Mouse (Mus musculus): ENCODE data around the gene Fndc3b. TPM values are rescaled to one million over a fixed set of nuclear protein-coding genes. Genes with fewer than 3 reads are reported as not detected.

Gene Fndc3b
- polyA plus RNA-seq, 1 experiment from 2014 or later = 14.9 TPM

- peaks cover 16% of the 10 kb centered on the region for H3K36me3 ChIP-seq (replicated peaks; ENCODE audit: insufficient read depth, low read length)
- H3K4me2 ChIP-seq (ENCODE audit: low read depth, low read length) = no peak overlapping the region
- WGBS (ENCODE audit: insufficient replicate concordance) = 80% methylated on average over 3 of the region's 3 CpGs
- TF ChIP-seq CTCF (IDR thresholded peaks at IDR 0.05; ENCODE audit: low read depth) (no peak), EP300 (IDR thresholded peaks at IDR 0.05; ENCODE audit: low read depth) (no peak)
- peaks cover 16% of the 10 kb centered on the region for H3K4me1 ChIP-seq (ENCODE audit: insufficient read depth)
- H3K4me3 ChIP-seq (ENCODE audit: low read depth, low read length) = no peak overlapping the region
- H3K9ac ChIP-seq (replicated peaks) = no peak overlapping the region
- H3K9me3 ChIP-seq (ENCODE audit: low read length) = no peaks in the 10 kb centered on the region
- no peaks in the 10 kb centered on the region for H3K27me3 ChIP-seq (ENCODE audit: insufficient read depth, low read length)
- H3K27ac ChIP-seq (ENCODE audit: low read depth) = no peak overlapping the region
- DNase-seq (no peak), ATAC-seq (no peak)
Measured at GRCm38 (mm10) chr3:27554325-27554724, 156.8 kb downstream of the Fndc3b start.

DNA sequence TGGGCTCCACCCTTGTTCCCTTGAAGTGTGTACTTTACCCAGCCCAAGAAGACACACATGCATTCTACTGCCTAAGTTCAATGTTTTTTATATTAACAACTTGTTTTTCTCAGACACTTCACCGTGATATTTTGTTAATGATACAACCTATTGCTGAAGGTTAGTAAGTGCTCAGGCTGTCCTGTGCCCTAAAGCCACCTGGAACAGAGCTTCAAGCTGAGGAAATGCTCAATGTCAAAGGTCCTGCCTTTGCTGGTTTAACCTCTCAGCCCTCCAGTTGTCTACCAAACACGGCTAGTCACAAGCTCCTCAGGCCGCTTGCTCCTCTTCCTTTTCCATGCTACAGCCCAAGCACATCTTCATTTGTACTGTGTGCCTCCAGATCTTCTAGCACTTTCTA, 157.3 kb downstream of the Fndc3b start:
- Histone ChIP-seq H3K27me3 (ENCODE audit: insufficient read depth, low read length) (no peaks in the 10 kb centered on the region), H3K9ac (replicated peaks) (no peak overlapping the region), H3K4me3 (ENCODE audit: low read depth, low read length) (no peak overlapping the region), H3K36me3 (replicated peaks; ENCODE audit: insufficient read depth, low read length) (peaks cover 16% of the 10 kb centered on the region), H3K9me3 (ENCODE audit: low read length) (no peaks in the 10 kb centered on the region), H3K4me1 (ENCODE audit: insufficient read depth) (peaks cover 16% of the 10 kb centered on the region), H3K4me2 (ENCODE audit: low read depth, low read length) (no peak overlapping the region), H3K27ac (ENCODE audit: low read depth) (no peak overlapping the region)
- TF ChIP-seq CTCF (IDR thresholded peaks at IDR 0.05; ENCODE audit: low read depth) (no peak), EP300 (IDR thresholded peaks at IDR 0.05; ENCODE audit: low read depth) (no peak)
- DNase-seq (no peak), ATAC-seq (no peak)
- WGBS (ENCODE audit: insufficient replicate concordance) = 73% methylated on average over 3 of the region's 3 CpGs

DNA sequence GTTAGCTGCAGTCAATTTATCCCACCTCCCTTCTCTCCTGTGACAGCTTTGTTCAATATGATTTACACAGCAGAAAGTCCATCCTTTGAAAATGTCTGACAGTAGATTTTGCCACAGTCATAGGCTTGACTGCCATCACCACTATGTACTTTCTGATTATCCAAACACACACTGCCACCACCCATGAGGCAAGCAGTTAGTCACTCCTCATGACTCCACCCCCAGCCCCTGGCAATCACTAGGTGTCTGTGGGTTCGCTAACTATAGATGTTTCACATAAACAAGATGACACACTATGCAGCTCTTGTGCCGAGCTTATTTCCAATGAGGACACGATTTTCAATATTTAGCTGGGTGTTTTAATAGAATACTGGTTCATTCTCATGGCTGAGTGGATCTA, 160.1 kb downstream of the Fndc3b start:
- H3K9me3 ChIP-seq (ENCODE audit: low read length) = no peaks in the 10 kb centered on the region
- DNase-seq = no peak
- H3K27ac ChIP-seq (ENCODE audit: low read depth) = no peak overlapping the region
- H3K4me1 ChIP-seq (ENCODE audit: insufficient read depth) = 0 out of 2 replicates have a peak, but pooled peaks cover 5% of the 10 kb centered on the region
- 76% methylated on average over 3 of the region's 3 CpGs for WGBS (ENCODE audit: insufficient replicate concordance)
- H3K36me3 ChIP-seq (replicated peaks; ENCODE audit: insufficient read depth, low read length) = peaks cover 16% of the 10 kb centered on the region
- H3K4me3 ChIP-seq (ENCODE audit: low read depth, low read length) = no peak overlapping the region
- H3K27me3 ChIP-seq (ENCODE audit: insufficient read depth, low read length) = no peaks in the 10 kb centered on the region
- H3K4me2 ChIP-seq (ENCODE audit: low read depth, low read length) = no peak overlapping the region
- H3K9ac ChIP-seq (replicated peaks) = no peak overlapping the region
- peak; percentile 78 for ATAC-seq
- TF ChIP-seq EP300 (IDR thresholded peaks at IDR 0.05; ENCODE audit: low read depth) (no peak), CTCF (IDR thresholded peaks at IDR 0.05; ENCODE audit: low read depth) (no peak)

GRCm38 (mm10) chr3:27550409-27550808, 160.7 kb downstream of the Fndc3b start:
- no peak overlapping the region for H3K4me3 ChIP-seq (ENCODE audit: low read depth, low read length)
- TF ChIP-seq CTCF (IDR thresholded peaks at IDR 0.05; ENCODE audit: low read depth) (peak; percentile 26; the same call in 1 of the 2 replicates), EP300 (IDR thresholded peaks at IDR 0.05; ENCODE audit: low read depth) (no peak)
- H3K4me1 ChIP-seq (ENCODE audit: insufficient read depth) = 0 out of 2 replicates have a peak, but pooled peaks cover 3% of the 10 kb centered on the region
- H3K36me3 ChIP-seq (replicated peaks; ENCODE audit: insufficient read depth, low read length) = peaks cover 11% of the 10 kb centered on the region
- WGBS (ENCODE audit: insufficient replicate concordance) = 68% methylated on average over 1 of the region's 1 CpGs
- H3K9me3 ChIP-seq (ENCODE audit: low read length) = no peaks in the 10 kb centered on the region
- H3K27ac ChIP-seq (ENCODE audit: low read depth) = no peak overlapping the region; the same call in 1 of the 2 replicates
- no peak overlapping the region for H3K4me2 ChIP-seq (ENCODE audit: low read depth, low read length)
- DNase-seq (no peak), ATAC-seq (no peak)
- no peak overlapping the region for H3K9ac ChIP-seq (replicated peaks)
- H3K27me3 ChIP-seq (ENCODE audit: insufficient read depth, low read length) = no peaks in the 10 kb centered on the region

- H3K9ac ChIP-seq (replicated peaks) = no peak overlapping the region
- WGBS (ENCODE audit: insufficient replicate concordance) = 85% methylated on average over 3 of the region's 3 CpGs
- no peak overlapping the region for H3K4me2 ChIP-seq (ENCODE audit: low read depth, low read length)
- ATAC-seq (no peak), DNase-seq (no peak)
- TF ChIP-seq EP300 (IDR thresholded peaks at IDR 0.05; ENCODE audit: low read depth) (no peak), CTCF (IDR thresholded peaks at IDR 0.05; ENCODE audit: low read depth) (no peak)
- H3K27ac ChIP-seq (ENCODE audit: low read depth) = no peak overlapping the region
- H3K36me3 ChIP-seq (replicated peaks; ENCODE audit: insufficient read depth, low read length) = peaks cover 9% of the 10 kb centered on the region; the same call in 1 of the 2 replicates
- 0 out of 2 replicates have a peak, but pooled peaks cover 1% of the 10 kb centered on the region for H3K4me1 ChIP-seq (ENCODE audit: insufficient read depth)
- H3K4me3 ChIP-seq (ENCODE audit: low read depth, low read length) = no peak overlapping the region
- H3K9me3 ChIP-seq (ENCODE audit: low read length) = no peaks in the 10 kb centered on the region
- H3K27me3 ChIP-seq (ENCODE audit: insufficient read depth, low read length) = no peaks in the 10 kb centered on the region
Measured at GRCm38 (mm10) chr3:27545651-27546050, 165.5 kb downstream of the Fndc3b start.

- no peak overlapping the region for H3K4me3 ChIP-seq (ENCODE audit: low read depth, low read length)
- ATAC-seq (no peak), DNase-seq (no peak)
- no peak overlapping the region for H3K4me2 ChIP-seq (ENCODE audit: low read depth, low read length)
- H3K9me3 ChIP-seq (ENCODE audit: low read length) = no peaks in the 10 kb centered on the region
- no peak overlapping the region for H3K9ac ChIP-seq (replicated peaks)
- no peak overlapping the region for H3K27ac ChIP-seq (ENCODE audit: low read depth)
- TF ChIP-seq CTCF (IDR thresholded peaks at IDR 0.05; ENCODE audit: low read depth) (no peak), EP300 (IDR thresholded peaks at IDR 0.05; ENCODE audit: low read depth) (no peak)
- H3K36me3 ChIP-seq (replicated peaks; ENCODE audit: insufficient read depth, low read length) = peaks cover 9% of the 10 kb centered on the region; the same call in 1 of the 2 replicates
- H3K4me1 ChIP-seq (ENCODE audit: insufficient read depth) = no peaks in the 10 kb centered on the region
- H3K27me3 ChIP-seq (ENCODE audit: insufficient read depth, low read length) = no peaks in the 10 kb centered on the region
- 86% methylated on average over 11 of the region's 11 CpGs for WGBS (ENCODE audit: insufficient replicate concordance)
Measured at GRCm38 (mm10) chr3:27544061-27544460, 167.0 kb downstream of the Fndc3b start.

Measured in liver, postnatal 0 days (tissue).